Mouse (Mus musculus) kidney, postnatal 0 days (tissue): ENCODE data around the gene Gm21627. TPM values are rescaled to one million over a fixed set of nuclear protein-coding genes. Genes with fewer than 3 reads are reported as not detected.
"Not testable (repeated sequence)": the region's sequence is repeated elsewhere in the genome, so short reads cannot be mapped to it uniquely, and the experiment has no call there.

Experiments used
- ATAC-seq: fragments of 200-750 bp; cut with Nextera tagmentation; replicated peaks from 2 replicates; pipeline ENCODE4 v1.8.0; 2017; ENCODE audit warnings: low read depth, moderate number of reproducible peaks, moderate TSS enrichment, moderate library complexity; ENCODE audit not compliant: low FRiP score
- DNase-seq: peaks from one replicate; pipeline ENCODE4 v3.0.0-alpha.2; 2016; ENCODE audit warnings: low spot score
- H3K27ac ChIP-seq: fragments of 300-500 bp; sonication (generic); 2 replicates; pipeline ENCODE4 v1.5.1; 2014; ENCODE audit warnings: mild to moderate bottlenecking
- H3K27me3 ChIP-seq: fragments of 300-500 bp; sonication (generic); 2 replicates; pipeline ENCODE4 v1.6.1; 2014; ENCODE audit warnings: low read length, mixed read lengths; ENCODE audit not compliant: insufficient read depth
- H3K36me3 ChIP-seq: fragments of 300-500 bp; sonication (generic); 2 replicates; pipeline ENCODE4 v1.6.1; 2014; ENCODE audit warnings: low read length, mixed read lengths; ENCODE audit not compliant: insufficient read depth
- H3K4me1 ChIP-seq: fragments of 300-500 bp; sonication (generic); replicated peaks from 2 replicates; pipeline ENCODE4 v1.6.1; 2014; ENCODE audit warnings: antibody characterized with exemption, low read length, mixed read lengths; ENCODE audit not compliant: insufficient read depth
- H3K4me2 ChIP-seq: fragments of 300-500 bp; sonication (generic); 2 replicates; pipeline ENCODE4 v1.6.1; 2014; ENCODE audit warnings: mild to moderate bottlenecking, low read length, moderate library complexity, mixed read lengths
- H3K4me3 ChIP-seq: fragments of 300-500 bp; sonication (generic); replicated peaks from 2 replicates; pipeline ENCODE4 v1.5.1; 2014; ENCODE audit warnings: low read depth, low read length
- H3K9ac ChIP-seq: fragments of 300-500 bp; sonication (generic); 2 replicates; pipeline ENCODE4 v1.6.1; 2014; ENCODE audit warnings: low read depth, low read length
- H3K9me3 ChIP-seq: fragments of 300-500 bp; sonication (generic); replicated peaks from 2 replicates; pipeline ENCODE4 v1.6.1; 2016; ENCODE audit warnings: low read length, inconsistent platforms, mixed read lengths
- WGBS: fragments of 180-500 bp; shearing (Covaris S2); extraction: QIAGEN DNeasy Blood & Tissue Kit; methylation state at CpG from one replicate; pipeline ENCODE4 v1.1.7; 2014; 5-methylcytosine and 5-hydroxymethylcytosine counted together
- polyA plus RNA-seq: library from polyadenylated mRNA; unstranded; fragments of >200 nt; fragmentation: Nextera tagmentation; extraction: Ambion mirVana; gene quantifications from 2 replicates; pipeline ENCODE4 v1.2.1, GENCODE M21; 2015

Gm21627 gene
- not detected in 2 replicates for polyA plus RNA-seq

- not testable (repeated sequence) for H3K9ac ChIP-seq, H3K4me3 ChIP-seq, H3K36me3 ChIP-seq, H3K27me3 ChIP-seq, H3K4me1 ChIP-seq, ATAC-seq, H3K9me3 ChIP-seq, H3K27ac ChIP-seq, DNase-seq, H3K4me2 ChIP-seq
- WGBS = no CpG with 5 or more reads among the region's 6 CpGs
Measured at GRCm38 (mm10) chrY:63228127-63228526, at the start of gene Gm21627. Gm21627 (plus strand) TSS chrY:63228427.
